Mouse (Mus musculus): ENCODE data around the gene Htr7. TPM values are rescaled to one million over a fixed set of nuclear protein-coding genes. Genes with fewer than 3 reads are reported as not detected.

The Htr7 gene
- polyA plus RNA-seq (2017; shearing (Covaris generic)): not detected

GRCm38 (mm10) chr19:36057231-36057811 lies at the start of gene Htr7:
TSS of gene Htr7 (minus strand) at chr19:36057507.

DNA sequence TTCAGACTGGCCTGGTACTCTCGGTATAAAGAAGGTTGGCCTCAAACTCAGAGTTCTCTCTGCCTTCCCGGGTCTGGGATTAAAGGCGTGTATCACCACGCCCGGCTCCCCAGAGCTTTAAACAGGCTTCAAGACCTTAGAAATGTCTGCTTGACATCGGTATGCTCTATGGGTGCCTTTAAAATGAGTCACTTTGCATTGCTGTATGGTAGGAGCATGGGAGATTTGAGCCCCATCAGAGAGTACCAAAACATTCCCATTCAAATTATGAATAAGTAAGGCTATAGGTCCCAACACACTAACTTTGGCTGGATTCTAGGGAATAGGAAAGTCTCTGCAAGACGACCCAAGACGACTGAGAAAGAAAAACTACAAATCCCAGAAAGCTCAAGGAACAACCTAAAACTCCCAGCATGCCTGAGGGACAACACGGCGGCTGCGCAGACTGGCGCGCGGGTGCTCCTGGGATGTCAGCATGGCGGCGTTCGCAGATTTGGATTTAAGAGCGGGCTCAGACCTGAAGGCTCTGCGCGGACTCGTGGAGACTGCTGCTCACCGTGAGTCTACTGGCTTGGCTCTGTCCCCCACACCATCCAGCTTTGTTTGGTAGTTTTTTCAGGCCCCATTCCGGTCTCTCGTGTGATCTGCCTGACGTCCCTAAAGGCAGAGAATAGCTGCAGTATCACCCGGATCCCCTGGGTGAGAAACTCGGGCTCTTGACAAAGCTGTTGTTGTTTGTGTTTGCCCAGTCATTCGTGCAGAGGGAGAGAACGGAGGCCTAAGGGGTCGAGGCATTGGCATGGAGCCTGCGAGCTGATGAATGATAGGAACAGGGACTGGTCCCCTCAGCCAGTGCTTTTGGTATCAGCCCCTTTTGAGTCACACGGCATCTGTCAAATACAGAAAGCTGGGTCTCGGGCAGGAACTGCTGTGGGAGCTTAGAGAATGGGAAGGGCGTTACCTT lies 26.2 kb upstream of the Htr7 start, which contains the start of gene Rpp30:
Gene Rpp30 (plus strand): TSS at position 455 of the 964 bp plus-strand sequence.

Other genes with a start within 250 kb of the Htr7 start
- gene Rpp30, start 26.2 kb upstream of the Htr7 start, polyA plus RNA-seq (2017; shearing (Covaris generic)): 38.3 TPM
- 0.20 TPM for gene Ankrd1, start 62.6 kb upstream of the Htr7 start, polyA plus RNA-seq (2017; shearing (Covaris generic))

Data from effector memory CD4-positive, alpha-beta T cell, adult 5 months (primary cell).